Mouse (Mus musculus): ENCODE data around the gene Aldh18a1.

GRCm38 (mm10) chr19:40528254-40528653, 60.0 kb downstream of the Aldh18a1 start:
- no peak for TF ChIP-seq CTCF (IDR thresholded peaks at IDR 0.05; ENCODE audit: low read depth, low read length)
- no peak for TF ChIP-seq EP300 (IDR thresholded peaks at IDR 0.05; ENCODE audit: insufficient read depth, low read depth, low read length)
- TF ChIP-seq POLR2A (IDR thresholded peaks at IDR 0.05; ENCODE audit: insufficient read depth, low read length): no peak

Data from ES-Bruce4 (cell line).